ENCODE assay signal across 32 mouse cellular contexts in the genomic region with DNA sequence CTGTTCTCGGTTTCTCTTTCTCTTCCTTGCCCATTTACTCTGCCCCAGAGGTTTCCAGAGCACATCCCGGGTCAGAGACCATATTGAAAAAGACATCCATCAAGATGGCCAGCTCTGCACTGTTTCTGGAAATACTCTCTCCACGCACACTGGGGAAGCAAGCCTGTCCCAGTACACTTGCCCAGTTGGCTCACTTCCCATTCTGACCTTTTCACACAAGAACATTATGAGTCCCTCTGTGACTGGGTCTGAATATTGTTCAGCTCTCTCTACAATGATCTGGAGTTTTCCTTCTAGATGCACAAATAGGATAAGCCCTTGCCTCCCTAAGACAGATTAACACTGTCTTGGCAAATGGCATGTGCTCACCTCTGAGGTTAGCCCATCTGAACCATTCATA.
DNase-seq lines count a peak whose midpoint lies in the region; ATAC-seq and TF ChIP-seq lines count a peak whose summit lies in the region.
"Had no signal": no experiment of that assay in that cellular context is flagged by ENCODE, and none has a peak within 500 bp of the region (broad histone marks: within the 10 kb centered on the region; RNA-seq: fewer than 3 reads in every experiment).

No protein-coding gene starts in this region.

- H3K4me1 ChIP-seq in cerebellum, adult 2 months (ENCODE audit: control insufficient read depth, insufficient read depth, low read length), result peaks cover 19% of the 10 kb centered on the region
- H3K4me1 ChIP-seq in midbrain, embryonic 13.5 days (replicated peaks), result peaks cover 29% of the 10 kb centered on the region
- peaks cover 21% of the 10 kb centered on the region for H3K4me1 ChIP-seq in midbrain, embryonic 14.5 days (ENCODE audit: control insufficient read depth, insufficient read depth, low read length)
- no peaks in the 10 kb centered on the region for H3K4me1 ChIP-seq in stomach, postnatal 0 days (replicated peaks; ENCODE audit: control insufficient read depth, insufficient read depth)
- H3K4me1 ChIP-seq: embryonic facial prominence, embryonic 15.5 days; heart, embryonic 12.5 days; stomach, embryonic 15.5 days had no signal

- no peaks in the 10 kb centered on the region for H3K9me3 ChIP-seq in midbrain, embryonic 13.5 days
- H3K9me3 ChIP-seq in midbrain, embryonic 14.5 days (ENCODE audit: control insufficient read depth, low read length), result no peaks in the 10 kb centered on the region
- no peaks in the 10 kb centered on the region for H3K9me3 ChIP-seq in stomach, postnatal 0 days (ENCODE audit: control insufficient read depth, low read length)
- H3K9me3 ChIP-seq: embryonic facial prominence, embryonic 10.5 days; embryonic facial prominence, embryonic 15.5 days; forebrain, embryonic 13.5 days; heart, embryonic 12.5 days; hindbrain, embryonic 15.5 days; kidney, embryonic 15.5 days; midbrain, embryonic 15.5 days; neural tube, embryonic 15.5 days; stomach, embryonic 15.5 days had no signal

- TF ChIP-seq EP300 in stomach, postnatal 0 days (optimal IDR thresholded peaks at IDR 0.05), result no peak

- no peaks in the 10 kb centered on the region for H3K36me3 ChIP-seq in midbrain, embryonic 13.5 days
- no peaks in the 10 kb centered on the region for H3K36me3 ChIP-seq in midbrain, embryonic 14.5 days (ENCODE audit: control insufficient read depth, insufficient read depth, low read length)
- no peaks in the 10 kb centered on the region for H3K36me3 ChIP-seq in stomach, postnatal 0 days (ENCODE audit: control insufficient read depth, insufficient read depth, low read length)
- H3K36me3 ChIP-seq: embryonic facial prominence, embryonic 10.5 days; embryonic facial prominence, embryonic 15.5 days; heart, embryonic 12.5 days; hindbrain, embryonic 15.5 days; kidney, embryonic 15.5 days; midbrain, embryonic 15.5 days; neural tube, embryonic 15.5 days; stomach, embryonic 15.5 days had no signal

- WGBS in cerebellum, adult 2 months, result 25% methylated on average over 3 of the region's 3 CpGs
- WGBS in midbrain, embryonic 13.5 days, result 71% methylated on average over 3 of the region's 3 CpGs
- WGBS in midbrain, embryonic 14.5 days, result 85% methylated on average over 3 of the region's 3 CpGs
- WGBS in stomach, postnatal 0 days, result 26% methylated on average over 3 of the region's 3 CpGs

- TF ChIP-seq POLR2A in cerebellum, adult 2 months (IDR thresholded peaks at IDR 0.05; ENCODE audit: borderline replicate concordance, insufficient read depth, low read length), result no peak

- H3K9ac ChIP-seq in midbrain, embryonic 13.5 days (replicated peaks), result no peak overlapping the region
- H3K9ac ChIP-seq in midbrain, embryonic 14.5 days (replicated peaks; ENCODE audit: low read length), result no peak overlapping the region
- no peak overlapping the region for H3K9ac ChIP-seq in stomach, postnatal 0 days (ENCODE audit: low read length)
- H3K9ac ChIP-seq: embryonic facial prominence, embryonic 15.5 days; forebrain, embryonic 13.5 days; heart, embryonic 12.5 days; hindbrain, embryonic 15.5 days; kidney, embryonic 15.5 days; liver, embryonic 14.5 days; midbrain, embryonic 15.5 days; neural tube, embryonic 15.5 days; stomach, embryonic 15.5 days had no signal

- no peak overlapping the region for H3K27ac ChIP-seq in cerebellum, adult 2 months (ENCODE audit: insufficient read depth, low read length)
- H3K27ac ChIP-seq in midbrain, embryonic 13.5 days, result peak overlapping the region; percentile 25; the same call in 1 of the 2 replicates
- no peak overlapping the region for H3K27ac ChIP-seq in midbrain, embryonic 14.5 days (replicated peaks; ENCODE audit: low read depth, low read length)
- no peak overlapping the region for H3K27ac ChIP-seq in stomach, postnatal 0 days (replicated peaks)
- H3K27ac ChIP-seq: embryonic facial prominence, embryonic 10.5 days; embryonic facial prominence, embryonic 15.5 days; forebrain, embryonic 13.5 days; hindbrain, embryonic 15.5 days; kidney, embryonic 15.5 days; liver, embryonic 14.5 days; macrophage; midbrain, embryonic 15.5 days; neural tube, embryonic 15.5 days; stomach, embryonic 15.5 days had no signal

- peak; percentile 37 to 69 for DNase-seq in cerebellum, adult 2 months
- no peak for DNase-seq in cerebellum, adult 11 months
- DNase-seq in midbrain, embryonic 14.5 days, result no peak
- peak; percentile 62 to 63 for DNase-seq in cerebellum, postnatal 10 days
- DNase-seq in stomach, postnatal 0 days (ENCODE audit: low spot score), result no peak
- no peak for DNase-seq in frontal cortex, postnatal 36 days (ENCODE audit: low spot score in 2 of 2)
- DNase-seq: adrenal gland, adult 2 months; B cell, adult 2 months; gastrocnemius, postnatal 25 days; heart, adult 18-20 months; heart, postnatal 4 days; kidney, adult 18-20 months; kidney, postnatal 4 days; layer of hippocampus, postnatal 36 days; liver; lung, adult 2 months; lung, postnatal 10 days; right cerebral cortex, postnatal 25 days; thymus, postnatal 14 days had no signal

- ATAC-seq in midbrain, embryonic 13.5 days, result no peak
- no peak for ATAC-seq in midbrain, embryonic 14.5 days (ENCODE audit: low FRiP score, low TSS enrichment)
- no peak for ATAC-seq in stomach, postnatal 0 days (ENCODE audit: low FRiP score, low TSS enrichment)
- ATAC-seq: forebrain, embryonic 13.5 days; inflammation-experienced regulatory T-cells, adult 6 months; midbrain, embryonic 15.5 days had no signal

- no peak overlapping the region for H3K4me3 ChIP-seq in cerebellum, adult 2 months (replicated peaks; ENCODE audit: insufficient read depth, low read depth, low read length)
- no peak overlapping the region for H3K4me3 ChIP-seq in midbrain, embryonic 13.5 days (replicated peaks)
- H3K4me3 ChIP-seq in midbrain, embryonic 14.5 days (replicated peaks; ENCODE audit: low read depth, low read length), result no peak overlapping the region
- H3K4me3 ChIP-seq in stomach, postnatal 0 days (ENCODE audit: low read depth, low read length), result no peak overlapping the region
- H3K4me3 ChIP-seq: embryonic facial prominence, embryonic 10.5 days; embryonic facial prominence, embryonic 15.5 days; forebrain, embryonic 13.5 days; heart, embryonic 12.5 days; hindbrain, embryonic 15.5 days; kidney, embryonic 15.5 days; midbrain, embryonic 15.5 days; neural tube, embryonic 15.5 days; stomach, embryonic 15.5 days had no signal

- H3K27me3 ChIP-seq in cerebellum, adult 2 months (ENCODE audit: control insufficient read depth, insufficient read depth, low read length), result no peaks in the 10 kb centered on the region
- H3K27me3 ChIP-seq in midbrain, embryonic 13.5 days, result 0 out of 2 replicates have a peak, but pooled peaks cover 4% of the 10 kb centered on the region
- H3K27me3 ChIP-seq in midbrain, embryonic 14.5 days (ENCODE audit: control insufficient read depth, insufficient read depth, low read length), result no peaks in the 10 kb centered on the region
- H3K27me3 ChIP-seq in stomach, postnatal 0 days (ENCODE audit: control insufficient read depth, insufficient read depth, low read length), result no peaks in the 10 kb centered on the region
- H3K27me3 ChIP-seq: embryonic facial prominence, embryonic 15.5 days; hindbrain, embryonic 15.5 days; kidney, embryonic 15.5 days; midbrain, embryonic 15.5 days; neural tube, embryonic 15.5 days; stomach, embryonic 15.5 days had no signal

- TF ChIP-seq CTCF in cerebellum, adult 2 months (IDR thresholded peaks at IDR 0.05; ENCODE audit: borderline replicate concordance, insufficient read depth, low read depth, low read length), result no peak
- TF ChIP-seq CTCF in stomach, postnatal 0 days (IDR thresholded peaks at IDR 0.05; ENCODE audit: low read depth), result no peak

- no peak overlapping the region for H3K4me2 ChIP-seq in midbrain, embryonic 13.5 days (replicated peaks)
- no peak overlapping the region for H3K4me2 ChIP-seq in midbrain, embryonic 14.5 days (ENCODE audit: low read length)
- H3K4me2 ChIP-seq in stomach, postnatal 0 days (replicated peaks; ENCODE audit: low read depth), result no peak overlapping the region
- H3K4me2 ChIP-seq: embryonic facial prominence, embryonic 15.5 days; forebrain, embryonic 13.5 days; heart, embryonic 12.5 days; hindbrain, embryonic 15.5 days; kidney, embryonic 15.5 days; midbrain, embryonic 15.5 days; neural tube, embryonic 15.5 days; stomach, embryonic 15.5 days had no signal

Comparison
In these comparisons a context has a peak if more than half of its experiments do, and no peak if none do; other contexts are left out.
1. DNase-seq: peak in cerebellum, adult 2 months (2 of 2) and cerebellum, postnatal 10 days (2 of 2); none in cerebellum, adult 11 months (single experiment), midbrain, embryonic 14.5 days (single experiment), stomach, postnatal 0 days (single experiment) and frontal cortex, postnatal 36 days (0 of 2).